Mouse (Mus musculus): ENCODE data around the gene Iqschfp. TPM values are rescaled to one million over a fixed set of nuclear protein-coding genes. Genes with fewer than 3 reads are reported as not detected.

The Iqschfp gene
- polyA plus RNA-seq, 1 experiment, result 1.2 TPM

DNA sequence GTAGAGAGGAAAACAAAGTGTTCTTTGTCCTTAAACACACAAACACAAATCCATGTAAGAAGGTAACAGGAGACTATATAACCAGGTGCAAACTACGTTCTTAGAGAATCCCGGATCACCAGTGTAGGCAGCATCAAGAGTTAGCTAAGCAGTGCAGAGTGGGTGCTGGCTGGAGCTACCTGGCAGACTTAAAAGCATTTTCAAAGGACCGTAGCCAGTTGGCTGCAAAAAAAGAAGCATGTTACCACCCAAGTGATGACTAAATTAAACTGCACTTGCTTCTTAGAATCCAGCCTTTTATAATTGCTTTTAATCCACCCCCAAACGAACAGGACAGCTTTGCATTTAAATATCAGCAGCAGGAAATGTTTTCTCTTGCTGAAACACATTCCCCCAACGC, 574.6 kb downstream of the Iqschfp start:
- H3K27ac ChIP-seq (ENCODE audit: insufficient read depth, low read length), result no peak overlapping the region
- H3K4me1 ChIP-seq (ENCODE audit: control insufficient read depth, insufficient read depth, low read length), result no peaks in the 10 kb centered on the region
- H3K27me3 ChIP-seq (ENCODE audit: control insufficient read depth, insufficient read depth, low read length), result no peaks in the 10 kb centered on the region; the same call in 1 of the 2 replicates
- DNase-seq, result no peak
- no peak overlapping the region for H3K4me3 ChIP-seq (replicated peaks; ENCODE audit: insufficient read depth, low read depth, low read length)
- TF ChIP-seq CTCF (IDR thresholded peaks at IDR 0.05; ENCODE audit: borderline replicate concordance, insufficient read depth, low read depth, low read length) (no peak), POLR2A (IDR thresholded peaks at IDR 0.05; ENCODE audit: borderline replicate concordance, insufficient read depth, low read length) (no peak)
- WGBS, result 23% methylated on average over 5 of the region's 5 CpGs

DNA sequence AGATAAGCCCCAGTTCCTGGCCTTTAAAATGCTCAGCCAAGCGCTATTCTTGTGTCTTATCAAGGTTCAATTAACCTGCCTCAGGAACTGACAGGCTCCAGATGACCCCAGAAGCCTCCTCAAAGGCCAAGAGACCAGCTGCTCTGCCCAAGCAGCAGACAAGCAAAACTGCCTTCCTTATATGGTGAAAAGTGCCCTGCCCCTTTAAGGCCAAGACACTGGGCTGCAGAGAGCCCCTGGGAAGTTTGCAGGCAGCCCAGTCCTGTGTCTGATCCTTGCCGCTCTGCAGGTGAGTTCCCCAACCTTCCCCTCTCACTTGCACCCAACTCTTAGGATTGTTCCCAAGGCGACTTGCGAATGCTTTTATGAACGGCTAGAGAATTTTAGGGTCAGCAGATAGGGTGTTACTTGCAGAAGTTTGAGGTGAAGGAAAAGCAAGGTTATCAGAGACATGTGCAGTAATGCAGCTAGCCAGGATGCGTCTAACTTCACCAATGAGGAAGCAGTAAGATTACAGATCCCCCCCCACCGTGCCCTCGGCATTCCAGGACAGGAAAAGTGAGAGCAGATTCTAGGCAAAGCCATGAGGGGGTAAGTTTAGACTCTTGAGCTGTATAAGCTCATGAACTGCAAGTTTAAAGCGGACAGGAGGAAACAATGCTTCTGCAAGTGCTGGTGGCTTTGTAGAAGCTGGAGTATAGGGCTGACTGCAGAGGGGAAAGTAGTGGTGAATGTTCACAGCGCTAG, 576.1 kb downstream of the Iqschfp start:
- Histone ChIP-seq H3K27me3 (ENCODE audit: control insufficient read depth, insufficient read depth, low read length) (no peaks in the 10 kb centered on the region; the same call in 1 of the 2 replicates), H3K4me3 (replicated peaks; ENCODE audit: insufficient read depth, low read depth, low read length) (no peak overlapping the region), H3K4me1 (ENCODE audit: control insufficient read depth, insufficient read depth, low read length) (no peaks in the 10 kb centered on the region), H3K27ac (ENCODE audit: insufficient read depth, low read length) (no peak overlapping the region)
- TF ChIP-seq POLR2A (IDR thresholded peaks at IDR 0.05; ENCODE audit: borderline replicate concordance, insufficient read depth, low read length), result no peak
- no peak for TF ChIP-seq CTCF (IDR thresholded peaks at IDR 0.05; ENCODE audit: borderline replicate concordance, insufficient read depth, low read depth, low read length)
- WGBS, result 28% methylated on average over 10 of the region's 10 CpGs
- no peak for DNase-seq

DNA sequence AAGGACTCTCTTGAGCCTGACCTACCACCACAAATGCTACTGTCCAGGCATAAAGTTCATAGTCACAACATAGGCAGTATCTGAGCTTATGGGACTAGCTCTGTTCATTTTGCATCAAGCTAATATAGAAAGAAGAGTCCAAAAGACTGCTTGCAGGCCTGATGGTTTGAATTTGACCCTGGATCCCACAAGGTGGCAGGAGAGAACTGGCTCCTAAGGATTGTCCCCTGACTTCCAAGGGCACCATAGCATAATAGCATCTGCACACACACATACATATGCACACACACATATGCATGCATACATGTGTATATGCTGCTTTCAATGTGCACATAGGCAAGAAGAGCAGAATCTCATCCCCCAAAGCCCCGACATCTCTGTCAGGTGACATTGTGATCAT, 577.6 kb downstream of the Iqschfp start:
- DNase-seq, result no peak
- peak; percentile 25; the same call in 1 of the 2 replicates for TF ChIP-seq CTCF (IDR thresholded peaks at IDR 0.05; ENCODE audit: borderline replicate concordance, insufficient read depth, low read depth, low read length)
- TF ChIP-seq POLR2A (IDR thresholded peaks at IDR 0.05; ENCODE audit: borderline replicate concordance, insufficient read depth, low read length), result no peak
- 98% methylated on average over 1 of the region's 1 CpGs for WGBS
- Histone ChIP-seq H3K4me3 (replicated peaks; ENCODE audit: insufficient read depth, low read depth, low read length) (no peak overlapping the region), H3K4me1 (ENCODE audit: control insufficient read depth, insufficient read depth, low read length) (no peaks in the 10 kb centered on the region), H3K27me3 (ENCODE audit: control insufficient read depth, insufficient read depth, low read length) (no peaks in the 10 kb centered on the region; the same call in 1 of the 2 replicates), H3K27ac (ENCODE audit: insufficient read depth, low read length) (no peak overlapping the region)

DNA sequence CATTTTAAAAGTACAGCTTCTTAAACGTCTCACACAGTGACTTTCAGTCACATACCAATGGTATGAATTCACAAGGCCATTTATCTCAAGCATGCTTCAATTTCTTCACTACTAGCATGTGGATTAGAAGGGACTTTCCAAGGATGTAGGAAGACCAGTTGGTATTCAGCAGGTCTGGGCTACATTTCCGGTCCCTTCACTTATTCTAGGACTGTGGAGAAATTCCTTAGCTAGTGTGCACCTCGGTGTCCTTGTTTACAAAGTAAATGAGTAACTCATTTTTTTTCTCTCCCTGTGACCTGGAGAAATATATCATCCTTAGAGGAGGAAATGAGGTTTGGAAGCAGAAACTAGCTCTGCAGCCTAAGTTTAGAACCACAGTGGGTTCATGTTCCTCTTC, 578.0 kb downstream of the Iqschfp start:
- 88% methylated on average over 3 of the region's 3 CpGs for WGBS
- TF ChIP-seq POLR2A (IDR thresholded peaks at IDR 0.05; ENCODE audit: borderline replicate concordance, insufficient read depth, low read length), result no peak
- no peak for TF ChIP-seq CTCF (IDR thresholded peaks at IDR 0.05; ENCODE audit: borderline replicate concordance, insufficient read depth, low read depth, low read length)

DNA sequence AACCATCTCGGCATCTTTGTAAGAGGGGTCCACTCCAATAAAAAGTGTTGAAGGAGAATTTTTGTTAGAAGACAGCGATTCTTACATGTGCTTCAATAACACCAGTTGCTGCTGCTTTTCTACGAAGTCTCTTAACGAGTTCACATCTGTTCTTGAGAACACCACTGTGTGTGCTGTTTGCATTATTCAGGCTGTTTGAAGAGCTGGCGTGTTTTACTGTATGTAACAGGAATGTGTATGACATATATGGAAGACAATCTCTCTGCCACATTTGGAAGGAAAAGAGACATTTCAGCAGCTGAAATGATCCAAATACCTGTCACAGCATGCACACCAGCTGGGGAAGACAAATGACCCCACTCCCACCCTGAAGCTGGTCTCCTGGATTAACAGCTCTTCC, 578.6 kb downstream of the Iqschfp start:
- no peak overlapping the region for H3K4me3 ChIP-seq (replicated peaks; ENCODE audit: insufficient read depth, low read depth, low read length)
- H3K27ac ChIP-seq (ENCODE audit: insufficient read depth, low read length), result no peak overlapping the region
- H3K4me1 ChIP-seq (ENCODE audit: control insufficient read depth, insufficient read depth, low read length), result no peaks in the 10 kb centered on the region
- H3K27me3 ChIP-seq (ENCODE audit: control insufficient read depth, insufficient read depth, low read length), result no peaks in the 10 kb centered on the region; the same call in 1 of the 2 replicates
- TF ChIP-seq CTCF (IDR thresholded peaks at IDR 0.05; ENCODE audit: borderline replicate concordance, insufficient read depth, low read depth, low read length) (no peak), POLR2A (IDR thresholded peaks at IDR 0.05; ENCODE audit: borderline replicate concordance, insufficient read depth, low read length) (no peak)
- WGBS, result 83% methylated on average over 5 of the region's 5 CpGs
- DNase-seq, result no peak

More for the DNA sequence above, 578.0 kb downstream of the Iqschfp start:
- H3K4me1 ChIP-seq (ENCODE audit: control insufficient read depth, insufficient read depth, low read length), result no peaks in the 10 kb centered on the region
- no peak overlapping the region for H3K4me3 ChIP-seq (replicated peaks; ENCODE audit: insufficient read depth, low read depth, low read length)
- H3K27me3 ChIP-seq (ENCODE audit: control insufficient read depth, insufficient read depth, low read length), result no peaks in the 10 kb centered on the region; the same call in 1 of the 2 replicates
- no peak for DNase-seq
- no peak overlapping the region for H3K27ac ChIP-seq (ENCODE audit: insufficient read depth, low read length)

DNA sequence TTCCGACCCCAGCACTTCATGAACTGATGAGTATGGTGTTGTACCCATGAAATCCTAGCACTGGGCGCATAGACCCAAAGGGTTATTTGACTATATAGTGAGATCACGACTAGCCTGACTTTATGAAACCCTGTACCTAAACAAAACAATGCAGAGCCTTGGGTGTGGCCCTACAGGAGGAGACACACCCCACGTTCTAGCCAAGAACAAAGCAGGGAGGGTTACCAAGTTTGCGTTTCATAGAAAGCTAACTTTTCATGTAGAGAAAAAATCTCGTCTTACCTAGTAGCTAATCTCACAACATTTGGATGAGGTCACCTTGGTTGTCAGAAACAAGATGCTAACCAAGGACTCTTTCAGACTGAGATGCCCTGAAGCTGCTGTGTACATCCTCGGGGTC, 584.3 kb downstream of the Iqschfp start:
- H3K27me3 ChIP-seq (ENCODE audit: control insufficient read depth, insufficient read depth, low read length), result no peaks in the 10 kb centered on the region
- no peak for TF ChIP-seq CTCF (IDR thresholded peaks at IDR 0.05; ENCODE audit: borderline replicate concordance, insufficient read depth, low read depth, low read length)
- no peak for TF ChIP-seq POLR2A (IDR thresholded peaks at IDR 0.05; ENCODE audit: borderline replicate concordance, insufficient read depth, low read length)
- no peak overlapping the region for H3K27ac ChIP-seq (ENCODE audit: insufficient read depth, low read length)
- no peak for DNase-seq
- no peak overlapping the region for H3K4me3 ChIP-seq (replicated peaks; ENCODE audit: insufficient read depth, low read depth, low read length)
- WGBS, result 90% methylated on average over 7 of the region's 7 CpGs
- no peaks in the 10 kb centered on the region for H3K4me1 ChIP-seq (ENCODE audit: control insufficient read depth, insufficient read depth, low read length)

DNA sequence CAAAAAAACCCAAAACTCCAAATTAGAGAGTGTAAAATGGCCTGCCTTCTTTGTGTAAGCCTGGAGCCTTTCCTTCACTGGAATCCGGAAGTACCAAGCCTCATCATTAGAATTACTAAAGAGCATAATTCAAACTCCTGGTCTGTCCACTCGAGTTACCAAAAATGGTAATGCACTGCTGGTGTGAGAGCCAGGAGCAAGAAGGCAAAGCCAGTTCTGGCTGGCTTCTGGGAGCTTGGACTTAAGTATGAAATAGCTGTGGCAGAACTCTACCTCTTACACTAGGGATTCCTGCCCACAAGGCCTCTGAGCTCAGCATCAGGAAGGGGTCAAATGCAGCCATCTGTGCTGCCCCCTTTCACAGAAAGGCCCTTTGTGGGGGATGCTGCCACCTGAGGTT, 585.4 kb downstream of the Iqschfp start:
- Histone ChIP-seq H3K4me1 (ENCODE audit: control insufficient read depth, insufficient read depth, low read length) (no peaks in the 10 kb centered on the region), H3K4me3 (replicated peaks; ENCODE audit: insufficient read depth, low read depth, low read length) (no peak overlapping the region), H3K27ac (ENCODE audit: insufficient read depth, low read length) (no peak overlapping the region), H3K27me3 (ENCODE audit: control insufficient read depth, insufficient read depth, low read length) (no peaks in the 10 kb centered on the region)
- DNase-seq, result no peak
- TF ChIP-seq CTCF (IDR thresholded peaks at IDR 0.05; ENCODE audit: borderline replicate concordance, insufficient read depth, low read depth, low read length) (no peak), POLR2A (IDR thresholded peaks at IDR 0.05; ENCODE audit: borderline replicate concordance, insufficient read depth, low read length) (no peak)
- WGBS, result 58% methylated on average over 2 of the region's 2 CpGs

DNA sequence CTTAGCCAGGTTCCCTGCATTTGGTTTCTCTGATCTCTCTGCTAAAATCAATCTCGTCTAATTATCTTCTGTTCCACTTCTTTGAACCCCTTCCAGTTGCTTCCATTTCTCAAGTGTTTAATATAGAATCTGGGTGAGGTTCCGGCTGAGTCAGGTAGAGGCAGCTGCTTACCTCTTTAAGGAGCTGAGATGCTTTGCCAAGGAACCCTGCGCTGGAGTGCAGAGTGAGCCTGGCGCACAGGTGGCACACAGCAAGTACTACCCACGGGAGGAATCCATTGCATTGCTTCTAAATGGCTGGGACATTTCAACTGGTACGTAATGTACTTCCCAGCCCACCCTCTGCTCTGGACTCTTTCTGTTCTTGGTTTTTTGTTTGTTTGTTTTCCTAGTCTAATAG, 587.2 kb downstream of the Iqschfp start:
- no peaks in the 10 kb centered on the region for H3K27me3 ChIP-seq (ENCODE audit: control insufficient read depth, insufficient read depth, low read length)
- DNase-seq, result peak in 1 of 2 experiments; percentile 33
- 23% methylated on average over 6 of the region's 6 CpGs for WGBS

More for the DNA sequence above, 587.2 kb downstream of the Iqschfp start:
- Histone ChIP-seq H3K4me1 (ENCODE audit: control insufficient read depth, insufficient read depth, low read length) (no peaks in the 10 kb centered on the region), H3K4me3 (replicated peaks; ENCODE audit: insufficient read depth, low read depth, low read length) (no peak overlapping the region), H3K27ac (ENCODE audit: insufficient read depth, low read length) (no peak overlapping the region)
- TF ChIP-seq CTCF (IDR thresholded peaks at IDR 0.05; ENCODE audit: borderline replicate concordance, insufficient read depth, low read depth, low read length), result no peak
- no peak for TF ChIP-seq POLR2A (IDR thresholded peaks at IDR 0.05; ENCODE audit: borderline replicate concordance, insufficient read depth, low read length)
